Mouse (Mus musculus) neural tube, embryonic 13.5 days (tissue): ENCODE data around the gene Hist1h2ad. TPM values are rescaled to one million over a fixed set of nuclear protein-coding genes. Genes with fewer than 3 reads are reported as not detected.
A peak's percentile ranks its signal among the peaks of the same experiment; 100 is the strongest.
"Not testable (repeated sequence)": the region's sequence is repeated elsewhere in the genome, so short reads cannot be mapped to it uniquely, and the experiment has no call there.

Source experiments
- ATAC-seq: fragments of 200-750 bp; cut with Nextera tagmentation; 2 replicates; pipeline ENCODE4 v1.8.0; 2017; ENCODE audit warnings: low read depth, mild to moderate bottlenecking, moderate TSS enrichment, moderate library complexity
- H3K27ac ChIP-seq: fragments of 300-500 bp; sonication (generic); replicated peaks from 2 replicates; pipeline ENCODE4 v1.5.1; 2015; ENCODE audit warnings: moderate library complexity, mild to moderate bottlenecking, inconsistent platforms
- H3K27me3 ChIP-seq: fragments of 300-500 bp; sonication (generic); 2 replicates; pipeline ENCODE4 v1.6.1; 2015; ENCODE audit warnings: mild to moderate bottlenecking, inconsistent platforms
- H3K36me3 ChIP-seq: fragments of 300-500 bp; sonication (generic); 2 replicates; pipeline ENCODE4 v1.6.1; 2015; ENCODE audit warnings: mild to moderate bottlenecking, inconsistent platforms
- H3K4me1 ChIP-seq: fragments of 300-500 bp; sonication (generic); replicated peaks from 2 replicates; pipeline ENCODE4 v1.6.1; 2015; ENCODE audit warnings: inconsistent platforms
- H3K4me2 ChIP-seq: fragments of 300-500 bp; sonication (generic); 2 replicates; pipeline ENCODE4 v1.6.1; 2015; ENCODE audit warnings: inconsistent platforms, mild to moderate bottlenecking, moderate library complexity
- H3K4me3 ChIP-seq: fragments of 300-500 bp; sonication (generic); 2 replicates; pipeline ENCODE4 v1.5.1; 2015; ENCODE audit warnings: mild to moderate bottlenecking, inconsistent platforms
- H3K9ac ChIP-seq: fragments of 300-500 bp; sonication (generic); 2 replicates; pipeline ENCODE4 v1.6.1; 2015; ENCODE audit warnings: moderate library complexity, mild to moderate bottlenecking, inconsistent platforms
- H3K9me3 ChIP-seq: fragments of 300-500 bp; sonication (generic); 2 replicates; pipeline ENCODE4 v1.6.1; 2016; ENCODE audit warnings: inconsistent platforms
- WGBS: fragments of 180-500 bp; shearing (Covaris S2); methylation state at CpG from one replicate; pipeline ENCODE4 v1.1.7; 2015; 5-methylcytosine and 5-hydroxymethylcytosine counted together
- polyA plus RNA-seq: library from polyadenylated mRNA; unstranded; fragments of >200 nt; fragmentation: Nextera tagmentation; extraction: Ambion mirVana; gene quantifications from 2 replicates; pipeline ENCODE4 v1.2.1, GENCODE M21; 2015

Hist1h2ad gene
- 1.2 and 1.3 TPM in 2 replicates for polyA plus RNA-seq

- H3K27me3 ChIP-seq = not testable (repeated sequence)
These were observed at the start of gene Hist1h2ad, which contains the start of gene Hist1h2bf for GRCm38 (mm10) chr13:23573898-23574524. Gene Hist1h2ad, plus strand, starts transcription at chr13:23574381. Gene Hist1h2bf, minus strand, starts transcription at chr13:23574196.

GRCm38 (mm10) chr13:23524654-23525053 is 49.5 kb upstream of the Hist1h2ad start:
- Histone ChIP-seq H3K4me1 (peaks cover 28% of the 10 kb centered on the region), H3K27ac (no peak overlapping the region), H3K4me3 (no peak overlapping the region), H3K9me3 (no peaks in the 10 kb centered on the region), H3K9ac (no peak overlapping the region), H3K27me3 (no peaks in the 10 kb centered on the region), H3K36me3 (no peaks in the 10 kb centered on the region), H3K4me2 (no peak overlapping the region)
- ATAC-seq = 0 out of 2 replicates have a peak, but pooled peaks have one; percentile 26
- WGBS = 10% methylated on average over 5 of the region's 5 CpGs

More at GRCm38 (mm10) chr13:23573898-23574524, at the start of gene Hist1h2ad, which contains the start of gene Hist1h2bf:
- H3K9me3 ChIP-seq, H3K36me3 ChIP-seq: not testable (repeated sequence)
- Histone ChIP-seq H3K4me1 (peaks cover 42% of the 10 kb centered on the region), H3K27ac (peak within 1 kb of the TSS; percentile 84), H3K4me3 (peak within 1 kb of the TSS; percentile 45), H3K4me2 (peak within 1 kb of the TSS; percentile 81), H3K9ac (peak within 1 kb of the TSS; percentile 80)
- WGBS = under 1% methylated on average over 42 of the region's 42 CpGs
- ATAC-seq = peak; percentile 88

GRCm38 (mm10) chr13:23525901-23526300 is 48.3 kb upstream of the Hist1h2ad start:
- Histone ChIP-seq H3K4me2 (peak overlapping the region; percentile 55), H3K9me3 (no peaks in the 10 kb centered on the region), H3K9ac (no peak overlapping the region), H3K4me3 (peak overlapping the region; percentile 48), H3K36me3 (no peaks in the 10 kb centered on the region), H3K4me1 (peaks cover 28% of the 10 kb centered on the region), H3K27me3 (no peaks in the 10 kb centered on the region), H3K27ac (no peak overlapping the region)
- ATAC-seq = no peak
- WGBS = 4% methylated on average over 10 of the region's 10 CpGs

GRCm38 (mm10) chr13:23526312-23526711 is 47.9 kb upstream of the Hist1h2ad start:
- Histone ChIP-seq H3K27ac (peak overlapping the region; percentile 83), H3K9me3 (no peaks in the 10 kb centered on the region), H3K27me3 (no peaks in the 10 kb centered on the region), H3K4me3 (peak overlapping the region; percentile 48), H3K9ac (peak overlapping the region; percentile 72), H3K36me3 (no peaks in the 10 kb centered on the region), H3K4me1 (peaks cover 28% of the 10 kb centered on the region), H3K4me2 (peak overlapping the region; percentile 55)
- ATAC-seq = 0 out of 2 replicates have a peak, but pooled peaks have one; percentile 21
- 1% methylated on average over 17 of the region's 17 CpGs for WGBS

GRCm38 (mm10) chr13:23529005-23529404 is 45.2 kb upstream of the Hist1h2ad start:
- no peak for ATAC-seq
- H3K36me3 ChIP-seq = no peaks in the 10 kb centered on the region
- no peaks in the 10 kb centered on the region for H3K27me3 ChIP-seq
- peaks cover 45% of the 10 kb centered on the region for H3K4me1 ChIP-seq
- H3K9me3 ChIP-seq = no peaks in the 10 kb centered on the region
- peak overlapping the region; percentile 74; the same call in 1 of the 2 replicates for H3K4me2 ChIP-seq
- no peak overlapping the region for H3K27ac ChIP-seq
- H3K9ac ChIP-seq = no peak overlapping the region
- no peak overlapping the region for H3K4me3 ChIP-seq
- WGBS = 35% methylated on average over 5 of the region's 5 CpGs

- Histone ChIP-seq H3K9ac (peak overlapping the region; percentile 85), H3K4me3 (peak overlapping the region; percentile 59), H3K36me3 (no peaks in the 10 kb centered on the region), H3K4me2 (peak overlapping the region; percentile 74), H3K27me3 (no peaks in the 10 kb centered on the region), H3K27ac (peak overlapping the region; percentile 96), H3K9me3 (no peaks in the 10 kb centered on the region), H3K4me1 (peaks cover 51% of the 10 kb centered on the region)
- WGBS = 30% methylated on average over 2 of the region's 2 CpGs
- ATAC-seq = no peak
These were observed 44.6 kb upstream of the Hist1h2ad start for GRCm38 (mm10) chr13:23529480-23530165.

GRCm38 (mm10) chr13:23530181-23530900 is 43.8 kb upstream of the Hist1h2ad start:
- ATAC-seq = no peak
- Histone ChIP-seq H3K36me3 (no peaks in the 10 kb centered on the region), H3K9ac (peak overlapping the region; percentile 85), H3K4me3 (peak overlapping the region; percentile 59), H3K4me1 (peaks cover 50% of the 10 kb centered on the region), H3K4me2 (peak overlapping the region; percentile 74), H3K27me3 (no peaks in the 10 kb centered on the region), H3K27ac (peak overlapping the region; percentile 96), H3K9me3 (no peaks in the 10 kb centered on the region)
- WGBS = under 1% methylated on average over 20 of the region's 20 CpGs

GRCm38 (mm10) chr13:23530901-23531875 is 43.0 kb upstream of the Hist1h2ad start, which contains the start of gene Hist1h4h:
Gene Hist1h4h, plus strand, starts transcription at chr13:23531050.
- H3K4me2 ChIP-seq = peak within 1 kb of the TSS; percentile 74
- peak; percentile 93 for ATAC-seq
- H3K9me3 ChIP-seq = no peaks in the 10 kb centered on the region
- no peaks in the 10 kb centered on the region for H3K36me3 ChIP-seq
- H3K9ac ChIP-seq = peak within 1 kb of the TSS; percentile 85
- under 1% methylated on average over 62 of the region's 70 CpGs for WGBS
- peaks cover 51% of the 10 kb centered on the region for H3K4me1 ChIP-seq
- peak within 1 kb of the TSS; percentile 96 for H3K27ac ChIP-seq
- peak within 1 kb of the TSS; percentile 59 for H3K4me3 ChIP-seq
- no peaks in the 10 kb centered on the region for H3K27me3 ChIP-seq

GRCm38 (mm10) chr13:23532262-23533075 is 41.7 kb upstream of the Hist1h2ad start:
- Histone ChIP-seq H3K27me3 (no peaks in the 10 kb centered on the region), H3K4me1 (peaks cover 58% of the 10 kb centered on the region), H3K4me2 (peak overlapping the region; percentile 74), H3K27ac (peak overlapping the region; percentile 96; the same call in 1 of the 2 replicates), H3K36me3 (no peaks in the 10 kb centered on the region), H3K9me3 (no peaks in the 10 kb centered on the region), H3K9ac (peak overlapping the region; percentile 85), H3K4me3 (peak overlapping the region; percentile 59)
- 23% methylated on average over 9 of the region's 9 CpGs for WGBS
- no peak for ATAC-seq

- WGBS = under 1% methylated on average over 25 of the region's 53 CpGs
- peak within 1 kb of the TSS; percentile 84 for H3K27ac ChIP-seq
- ATAC-seq = peak; percentile 15; the same call in 1 of the 2 replicates
- H3K36me3 ChIP-seq, H3K27me3 ChIP-seq, H3K9me3 ChIP-seq: not testable (repeated sequence)
- H3K4me1 ChIP-seq = peaks cover 54% of the 10 kb centered on the region
- peak within 1 kb of the TSS; percentile 59 for H3K4me3 ChIP-seq
- peak within 1 kb of the TSS; percentile 74 for H3K4me2 ChIP-seq
- peak within 1 kb of the TSS; percentile 85 for H3K9ac ChIP-seq
These were observed 40.4 kb upstream of the Hist1h2ad start, which contains the start of gene Hist1h2af for GRCm38 (mm10) chr13:23533560-23534367. Gene Hist1h2af, plus strand, starts transcription at chr13:23533906.
